Mouse (Mus musculus) liver, embryonic 14.5 days (tissue): Measurements from ENCODE around the gene Sirt4. TPM values are rescaled to one million over a fixed set of nuclear protein-coding genes. Genes with fewer than 3 reads are reported as not detected.

Experiments
- ATAC-seq: fragments of 200-750 bp; cut with Nextera tagmentation; 2 replicates; pipeline ENCODE4 v1.8.0; 2017; ENCODE audit warnings: moderate number of reproducible peaks, mild to moderate bottlenecking, moderate library complexity; ENCODE audit not compliant: insufficient read depth
- DNase-seq, 3 experiments: peaks; one replicate each; pipeline ENCODE4 v3.0.0-alpha.2; 2012 to 2013; ENCODE audit warnings: low read depth in 3 of 3, low spot score in 3 of 3
- H3K27ac ChIP-seq: fragments of 300-500 bp; sonication (generic); 2 replicates; pipeline ENCODE4 v1.5.1; 2014; ENCODE audit warnings: moderate library complexity, mild to moderate bottlenecking, control low read depth, inconsistent platforms
- H3K27me3 ChIP-seq: fragments of 300-500 bp; sonication (generic); 2 replicates; pipeline ENCODE4 v1.6.1; 2014; ENCODE audit warnings: mild to moderate bottlenecking, low read length, moderate library complexity; ENCODE audit not compliant: control insufficient read depth, insufficient read depth
- H3K36me3 ChIP-seq: fragments of 300-500 bp; sonication (generic); replicated peaks from 2 replicates; pipeline ENCODE4 v1.6.1; 2014; ENCODE audit warnings: low read depth; ENCODE audit not compliant: control insufficient read depth, insufficient read depth
- H3K4me1 ChIP-seq, 2 experiments: fragments of 200-500 bp in 1 of 2; fragments of 300-500 bp in 1 of 2; sonication (generic) in 1 of 2; replicated peaks; 2 replicates each; pipeline ENCODE4 v1.6.1; 2012 to 2014; ENCODE audit warnings: antibody characterized with exemption in 1 of 2, inconsistent platforms in 1 of 2, low read length in 1 of 2; ENCODE audit not compliant: control insufficient read depth in 2 of 2, insufficient read depth in 2 of 2
- H3K4me2 ChIP-seq: fragments of 300-500 bp; sonication (generic); 2 replicates; pipeline ENCODE4 v1.6.1; 2014; ENCODE audit warnings: low read depth, mild to moderate bottlenecking, control low read depth, moderate library complexity
- H3K4me3 ChIP-seq, 2 experiments: fragments of 200-500 bp in 1 of 2; fragments of 300-500 bp in 1 of 2; sonication (generic) in 1 of 2; 2 replicates each; pipeline ENCODE4 v1.5.1; 2012 to 2014; ENCODE audit warnings: low read depth in 2 of 2, low read length in 2 of 2, mild to moderate bottlenecking in 2 of 2, control low read depth in 1 of 2, inconsistent platforms in 1 of 2, moderate library complexity in 1 of 2; ENCODE audit not compliant: insufficient read depth in 1 of 2
- H3K9ac ChIP-seq: fragments of 300-500 bp; sonication (generic); replicated peaks from 2 replicates; pipeline ENCODE4 v1.6.1; 2014; ENCODE audit warnings: mild to moderate bottlenecking, control low read depth, moderate library complexity
- H3K9me3 ChIP-seq: fragments of 300-500 bp; sonication (generic); 2 replicates; pipeline ENCODE4 v1.6.1; 2016; ENCODE audit warnings: low read length, mixed read lengths; ENCODE audit not compliant: control insufficient read depth
- CTCF ChIP-seq: IDR thresholded peaks from 2 replicates; pipeline ENCODE4 v1.5.1; 2016; ENCODE audit warnings: antibody characterized with exemption, low read depth, control low read depth
- EP300 ChIP-seq: IDR thresholded peaks from 2 replicates; pipeline ENCODE4 v1.6.1; 2016; ENCODE audit warnings: antibody characterized with exemption, low read depth
- WGBS: fragments of 180-500 bp; shearing (Covaris S2); extraction: QIAGEN DNeasy Blood & Tissue Kit; methylation state at CpG from one replicate; pipeline ENCODE4 v1.1.7; 2014; ENCODE audit not compliant: insufficient replicate concordance; 5-methylcytosine and 5-hydroxymethylcytosine counted together
- polyA plus RNA-seq, 2 experiments: library from polyadenylated mRNA; depleted of rRNA in 1 of 2; stranded (reverse) in 1 of 2; unstranded in 1 of 2; fragments of >200 nt; fragmentation: Nextera tagmentation in 1 of 2; extraction: Ambion mirVana in 1 of 2; gene quantifications; 2 replicates each; pipeline versions ENCODE4 v1.2.1 to v1.2.3; 2012 to 2014

Gene Sirt4
- polyA plus RNA-seq, 2 experiments: 3.9 to 8.4 TPM

- no peaks in the 10 kb centered on the region for H3K27me3 ChIP-seq
- no peak for ATAC-seq
- no peak overlapping the region for H3K27ac ChIP-seq
- no peaks in the 10 kb centered on the region for H3K4me1 ChIP-seq
- no peak overlapping the region for H3K4me3 ChIP-seq
- TF ChIP-seq CTCF (no peak), EP300 (no peak)
- DNase-seq: no peak
- H3K36me3 ChIP-seq: no peaks in the 10 kb centered on the region
- 47% methylated on average over 13 of the region's 13 CpGs for WGBS
- no peaks in the 10 kb centered on the region for H3K9me3 ChIP-seq
- no peak overlapping the region for H3K9ac ChIP-seq
- H3K4me2 ChIP-seq: no peak overlapping the region
Measured at GRCm38 (mm10) chr5:115458918-115459317, 25.6 kb downstream of the Sirt4 start.

- no peak overlapping the region for H3K4me2 ChIP-seq
- DNase-seq: no peak
- no peaks in the 10 kb centered on the region for H3K36me3 ChIP-seq
- H3K4me3 ChIP-seq: no peak overlapping the region
- WGBS: 51% methylated on average over 7 of the region's 7 CpGs
- H3K27me3 ChIP-seq: no peaks in the 10 kb centered on the region
- no peak overlapping the region for H3K9ac ChIP-seq
- no peak for ATAC-seq
- no peaks in the 10 kb centered on the region for H3K9me3 ChIP-seq
- no peak overlapping the region for H3K27ac ChIP-seq
- TF ChIP-seq CTCF: no peak
- TF ChIP-seq EP300: no peak
- no peaks in the 10 kb centered on the region for H3K4me1 ChIP-seq
Measured at GRCm38 (mm10) chr5:115455838-115456237, 28.7 kb downstream of the Sirt4 start.

- Histone ChIP-seq H3K4me2 (no peak overlapping the region), H3K9me3 (no peaks in the 10 kb centered on the region), H3K4me3 (no peak overlapping the region), H3K27me3 (no peaks in the 10 kb centered on the region), H3K36me3 (no peaks in the 10 kb centered on the region), H3K4me1 (no peaks in the 10 kb centered on the region), H3K27ac (no peak overlapping the region), H3K9ac (no peak overlapping the region)
- DNase-seq: no peak
- no peak for ATAC-seq
- TF ChIP-seq CTCF: no peak
- no peak for TF ChIP-seq EP300
- 69% methylated on average over 12 of the region's 12 CpGs for WGBS
Measured at GRCm38 (mm10) chr5:115454422-115455090, 30.0 kb downstream of the Sirt4 start.

GRCm38 (mm10) chr5:115450410-115451317 lies 33.9 kb downstream of the Sirt4 start:
- no peaks in the 10 kb centered on the region for H3K4me1 ChIP-seq
- H3K27ac ChIP-seq: no peak overlapping the region
- no peak overlapping the region for H3K4me3 ChIP-seq
- H3K9me3 ChIP-seq: no peaks in the 10 kb centered on the region
- H3K36me3 ChIP-seq: no peaks in the 10 kb centered on the region
- ATAC-seq (no peak), DNase-seq (no peak)
- no peaks in the 10 kb centered on the region for H3K27me3 ChIP-seq
- no peak overlapping the region for H3K4me2 ChIP-seq
- no peak overlapping the region for H3K9ac ChIP-seq
- WGBS: 67% methylated on average over 27 of the region's 27 CpGs
- TF ChIP-seq EP300 (no peak), CTCF (no peak)

- ATAC-seq (no peak), DNase-seq (no peak)
- Histone ChIP-seq H3K27me3 (no peaks in the 10 kb centered on the region), H3K9ac (no peak overlapping the region), H3K27ac (no peak overlapping the region), H3K4me1 (no peaks in the 10 kb centered on the region), H3K4me2 (no peak overlapping the region), H3K4me3 (no peak overlapping the region), H3K9me3 (no peaks in the 10 kb centered on the region), H3K36me3 (no peaks in the 10 kb centered on the region)
- 55% methylated on average over 3 of the region's 3 CpGs for WGBS
- TF ChIP-seq EP300: no peak
Measured at GRCm38 (mm10) chr5:115449247-115449646, 35.3 kb downstream of the Sirt4 start.
